Mouse (Mus musculus) left cerebral cortex, adult 6 months (tissue): ENCODE results near the gene Casd1. TPM values are rescaled to one million over a fixed set of nuclear protein-coding genes. Genes with fewer than 3 reads are reported as not detected.

Experiments used
- long read RNA-seq, 2 experiments: library from polyadenylated mRNA; unstranded; transcript quantifications; one replicate each; pipeline ENCODE4 v2.0.0; 2019 to 2020
- polyA plus RNA-seq: library from polyadenylated mRNA; unstranded; fragments of <200 nt; fragmentation: Nextera tagmentation; gene quantifications from 2 replicates; pipeline ENCODE4 v1.2.3, GENCODE M21; 2021

The Casd1 gene
- polyA plus RNA-seq: 13.0 and 15.2 TPM in 2 replicates
- long read RNA-seq, experiment 1, transcript Casd1-201 (18 exons, 3,961 nt): major isoform, 72 of 104 reads
- long read RNA-seq, experiment 1, partial matches to known transcripts: 23 of 104 reads
- long read RNA-seq, experiment 1, other reads (novel, unspliced or antisense): 9 of 104 reads
- long read RNA-seq, experiment 2, partial matches to known transcripts: 13 of 24 reads
- long read RNA-seq, experiment 2, other reads (novel, unspliced or antisense): 8 of 24 reads

GRCm38 (mm10) chr6:4600658-4601296, at the start of gene Casd1:
Gene Casd1, plus strand, starts transcription at chr6:4600839.

Other genes with a start within 250 kb of the Casd1 start
- 1.6 and 2.2 TPM in 2 replicates for gene Col1a2, start 96.0 kb upstream of the Casd1 start, polyA plus RNA-seq
- 24.4 and 27.9 TPM in 2 replicates for gene Sgce, start 146.4 kb downstream of the Casd1 start, polyA plus RNA-seq
- 0.72 and 0.86 TPM in 2 replicates for gene Peg10, start 146.5 kb downstream of the Casd1 start, polyA plus RNA-seq